Mouse (Mus musculus): ENCODE data around the gene Hoxa9. TPM values are rescaled to one million over a fixed set of nuclear protein-coding genes. Genes with fewer than 3 reads are reported as not detected.
A peak's percentile ranks its signal among the peaks of the same experiment; 100 is the strongest.

Hoxa9 gene
- polyA plus RNA-seq, 1 experiment, result not detected

DNA sequence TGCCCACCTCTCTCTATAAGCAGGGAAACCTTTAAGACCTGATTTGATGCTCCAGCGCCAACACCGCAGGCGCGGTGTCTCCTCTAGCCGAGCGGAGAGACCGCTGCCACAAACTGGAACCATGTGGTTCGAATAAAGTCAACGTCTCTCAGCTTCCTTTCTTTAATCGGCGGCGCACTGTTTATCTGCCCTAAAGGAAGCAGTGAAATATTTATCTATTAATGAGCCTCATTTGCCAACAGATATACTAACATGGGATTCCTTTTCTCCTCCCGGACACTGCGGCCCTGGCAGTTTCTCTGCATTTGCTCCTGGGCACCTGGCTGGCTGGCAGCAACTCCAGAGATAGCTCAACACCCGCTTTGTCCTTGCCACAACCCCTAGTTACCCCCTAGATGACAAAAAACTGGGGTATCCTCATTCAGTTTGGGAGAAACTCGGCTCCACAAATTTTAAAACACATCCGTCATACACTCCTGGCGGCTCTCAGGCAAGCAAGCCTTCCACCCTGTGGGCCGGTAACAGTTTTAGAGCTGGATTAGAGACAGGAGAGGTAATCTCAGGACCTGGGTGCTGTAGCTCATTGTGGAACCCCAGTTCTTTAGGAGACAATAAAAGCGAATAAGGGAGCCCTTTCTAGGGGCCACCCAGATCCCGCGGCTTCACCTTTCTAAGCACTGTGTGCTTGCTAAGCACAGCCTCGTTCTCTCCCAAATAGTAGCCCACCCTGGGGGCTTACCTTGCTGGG lies 12.8 kb downstream of the Hoxa9 start:
- Histone ChIP-seq H3K4me3 (ENCODE audit: insufficient read depth, low read length) (peak overlapping the region; percentile 47), H3K4me1 (ENCODE audit: control insufficient read depth, insufficient read depth, low read length) (no peaks in the 10 kb centered on the region), H3K27ac (ENCODE audit: insufficient read depth, low read depth, low read length) (no peak overlapping the region)
- TF ChIP-seq CTCF (IDR thresholded peaks at IDR 0.05; ENCODE audit: low read depth, low read length), result no peak
- TF ChIP-seq POLR2A (IDR thresholded peaks at IDR 0.05; ENCODE audit: borderline replicate concordance, low read depth, low read length), result no peak

DNA sequence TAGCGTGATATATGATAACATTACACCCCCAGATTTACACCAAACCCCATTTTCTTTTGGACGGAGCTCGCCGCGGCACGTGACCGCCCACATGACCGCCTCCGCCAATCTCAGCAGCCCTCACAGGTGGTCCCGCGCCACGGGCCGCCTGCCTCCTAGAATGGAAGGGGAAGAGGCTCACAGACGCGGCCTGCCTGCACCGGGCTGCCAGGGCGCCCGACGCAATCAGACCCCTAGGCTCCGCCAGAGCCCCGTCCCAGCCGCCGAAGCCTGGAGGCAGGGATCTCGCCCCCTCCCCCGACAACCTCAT lies 13.5 kb downstream of the Hoxa9 start:
- H3K4me3 ChIP-seq (ENCODE audit: insufficient read depth, low read length), result peak overlapping the region; percentile 47
- H3K4me1 ChIP-seq (ENCODE audit: control insufficient read depth, insufficient read depth, low read length), result peaks cover under 1% of the 10 kb centered on the region
- H3K27ac ChIP-seq (ENCODE audit: insufficient read depth, low read depth, low read length), result no peak overlapping the region
- TF ChIP-seq CTCF (IDR thresholded peaks at IDR 0.05; ENCODE audit: low read depth, low read length) (no peak), POLR2A (IDR thresholded peaks at IDR 0.05; ENCODE audit: borderline replicate concordance, low read depth, low read length) (no peak)

DNA sequence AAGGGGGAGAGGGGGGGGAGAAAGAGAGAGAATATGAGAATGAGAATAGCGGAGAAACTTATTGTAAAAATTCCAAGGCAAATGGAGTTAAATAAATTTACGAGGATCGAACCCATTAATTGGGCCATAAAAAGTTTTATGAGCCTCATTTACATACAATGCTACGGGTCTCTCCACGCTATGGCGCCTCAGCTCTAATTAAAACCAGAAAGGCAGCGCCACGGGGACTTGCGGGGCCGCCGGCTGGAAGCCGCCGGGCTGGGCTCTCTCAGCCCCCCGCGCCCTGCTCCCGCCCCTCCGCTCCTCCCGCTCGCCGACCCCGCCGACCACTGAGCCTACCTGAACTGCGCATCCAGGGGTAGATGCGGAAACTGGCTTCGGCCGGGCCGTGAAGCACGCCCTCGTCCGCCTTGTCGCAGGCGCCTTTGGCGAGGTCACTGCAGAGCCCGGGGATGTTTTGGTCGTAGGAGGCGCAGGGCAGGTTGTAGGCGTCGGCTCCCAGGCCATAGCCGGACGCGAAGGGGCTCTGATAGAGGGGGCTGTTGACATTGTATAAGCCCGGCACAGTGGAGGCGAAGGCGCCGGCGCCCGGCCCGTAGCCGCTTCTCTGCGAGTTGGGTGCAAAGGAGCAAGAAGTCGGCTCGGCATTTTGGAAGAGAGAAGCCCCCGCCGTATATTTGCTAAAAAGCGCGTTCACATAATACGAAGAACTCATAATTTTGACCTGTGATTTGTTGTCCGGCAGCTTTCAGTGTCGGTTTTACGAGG lies 14.0 kb downstream of the Hoxa9 start:
- Histone ChIP-seq H3K4me1 (ENCODE audit: control insufficient read depth, insufficient read depth, low read length) (peaks cover 4% of the 10 kb centered on the region), H3K4me3 (ENCODE audit: insufficient read depth, low read length) (peak overlapping the region; percentile 47), H3K27ac (ENCODE audit: insufficient read depth, low read depth, low read length) (no peak overlapping the region)
- TF ChIP-seq POLR2A (IDR thresholded peaks at IDR 0.05; ENCODE audit: borderline replicate concordance, low read depth, low read length), result no peak
- TF ChIP-seq CTCF (IDR thresholded peaks at IDR 0.05; ENCODE audit: low read depth, low read length), result no peak

DNA sequence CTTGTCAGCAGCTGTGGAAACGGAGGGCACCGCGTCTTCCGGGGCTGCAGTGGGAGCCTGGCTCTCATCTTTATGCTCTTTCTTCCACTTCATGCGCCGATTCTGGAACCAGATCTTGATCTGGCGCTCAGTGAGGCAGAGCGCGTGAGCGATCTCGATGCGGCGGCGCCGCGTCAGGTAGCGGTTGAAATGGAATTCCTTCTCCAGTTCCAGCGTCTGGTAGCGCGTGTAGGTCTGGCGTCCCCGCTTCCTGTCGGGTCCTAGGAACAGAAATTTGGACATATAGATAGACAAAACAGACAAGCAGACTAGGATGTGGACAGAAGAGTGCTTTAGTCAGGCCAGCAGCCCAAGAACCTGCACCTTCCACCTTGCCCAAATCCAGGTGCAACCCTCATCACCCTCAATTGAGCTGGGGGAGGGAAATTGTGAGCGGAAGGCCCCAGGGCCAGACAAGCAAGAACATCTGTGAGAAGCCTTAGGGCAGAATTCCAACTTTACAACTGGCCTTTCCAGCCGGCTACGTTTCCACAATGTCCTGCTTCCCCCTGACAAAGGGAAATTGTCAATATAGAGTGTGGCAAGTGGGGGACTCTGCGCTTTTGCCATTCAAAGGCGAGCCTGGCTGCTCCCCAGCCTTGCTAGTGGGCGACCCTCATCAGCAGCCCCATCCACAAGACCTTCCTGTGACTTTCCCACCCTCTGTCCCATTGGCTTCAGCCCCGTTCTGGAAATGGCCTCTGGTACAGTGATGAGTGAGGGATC lies 14.9 kb downstream of the Hoxa9 start:
- peaks cover 4% of the 10 kb centered on the region for H3K4me1 ChIP-seq (ENCODE audit: control insufficient read depth, insufficient read depth, low read length)
- no peak overlapping the region for H3K27ac ChIP-seq (ENCODE audit: insufficient read depth, low read depth, low read length)
- H3K4me3 ChIP-seq (ENCODE audit: insufficient read depth, low read length), result no peak overlapping the region
- TF ChIP-seq CTCF (IDR thresholded peaks at IDR 0.05; ENCODE audit: low read depth, low read length), result no peak
- no peak for TF ChIP-seq POLR2A (IDR thresholded peaks at IDR 0.05; ENCODE audit: borderline replicate concordance, low read depth, low read length)

DNA sequence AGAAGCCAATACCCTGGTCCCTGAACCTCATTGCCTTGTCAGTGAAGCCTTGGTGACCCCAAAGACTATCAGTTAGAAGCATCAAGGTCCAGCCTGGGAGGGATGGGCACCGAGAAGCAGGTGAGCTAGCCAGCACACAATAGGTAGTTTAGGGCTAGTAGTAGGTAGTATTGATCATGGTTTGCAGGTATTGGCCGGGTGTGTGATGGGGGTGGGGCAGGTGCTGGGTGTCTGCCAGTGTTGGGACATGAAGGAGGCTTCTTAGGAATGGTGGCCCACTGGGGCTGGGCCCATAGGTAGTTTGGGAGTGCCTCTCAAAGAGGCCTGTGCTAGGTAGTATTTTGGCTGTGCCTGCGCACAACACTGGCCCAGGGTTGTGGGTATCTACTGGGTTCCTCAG lies 15.8 kb downstream of the Hoxa9 start:
- peaks cover 4% of the 10 kb centered on the region for H3K4me1 ChIP-seq (ENCODE audit: control insufficient read depth, insufficient read depth, low read length)
- H3K27ac ChIP-seq (ENCODE audit: insufficient read depth, low read depth, low read length), result no peak overlapping the region
- no peak overlapping the region for H3K4me3 ChIP-seq (ENCODE audit: insufficient read depth, low read length)
- TF ChIP-seq POLR2A (IDR thresholded peaks at IDR 0.05; ENCODE audit: borderline replicate concordance, low read depth, low read length), result no peak
- TF ChIP-seq CTCF (IDR thresholded peaks at IDR 0.05; ENCODE audit: low read depth, low read length), result no peak

DNA sequence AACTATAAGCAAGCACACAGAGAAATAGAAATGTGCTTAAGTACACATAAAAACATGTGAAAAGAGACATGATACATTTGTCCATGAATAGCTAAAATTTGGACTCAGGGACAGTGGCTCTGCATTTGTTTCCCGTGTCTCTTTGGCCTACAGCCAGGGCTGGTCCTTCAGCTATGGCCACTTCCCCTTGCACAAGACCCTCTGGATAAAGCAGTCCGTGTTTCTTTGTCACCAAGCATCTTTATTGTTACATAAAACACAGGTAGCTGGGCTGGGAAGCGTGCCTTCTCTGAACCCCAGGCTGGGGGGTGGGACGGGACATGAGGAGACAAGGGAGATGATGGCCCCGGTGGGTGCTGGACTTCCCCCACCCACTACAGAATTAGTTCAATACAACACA lies 16.6 kb downstream of the Hoxa9 start:
- Histone ChIP-seq H3K4me1 (ENCODE audit: control insufficient read depth, insufficient read depth, low read length) (peaks cover 4% of the 10 kb centered on the region), H3K4me3 (ENCODE audit: insufficient read depth, low read length) (no peak overlapping the region), H3K27ac (ENCODE audit: insufficient read depth, low read depth, low read length) (no peak overlapping the region)
- TF ChIP-seq CTCF (IDR thresholded peaks at IDR 0.05; ENCODE audit: low read depth, low read length) (no peak), POLR2A (IDR thresholded peaks at IDR 0.05; ENCODE audit: borderline replicate concordance, low read depth, low read length) (no peak)

DNA sequence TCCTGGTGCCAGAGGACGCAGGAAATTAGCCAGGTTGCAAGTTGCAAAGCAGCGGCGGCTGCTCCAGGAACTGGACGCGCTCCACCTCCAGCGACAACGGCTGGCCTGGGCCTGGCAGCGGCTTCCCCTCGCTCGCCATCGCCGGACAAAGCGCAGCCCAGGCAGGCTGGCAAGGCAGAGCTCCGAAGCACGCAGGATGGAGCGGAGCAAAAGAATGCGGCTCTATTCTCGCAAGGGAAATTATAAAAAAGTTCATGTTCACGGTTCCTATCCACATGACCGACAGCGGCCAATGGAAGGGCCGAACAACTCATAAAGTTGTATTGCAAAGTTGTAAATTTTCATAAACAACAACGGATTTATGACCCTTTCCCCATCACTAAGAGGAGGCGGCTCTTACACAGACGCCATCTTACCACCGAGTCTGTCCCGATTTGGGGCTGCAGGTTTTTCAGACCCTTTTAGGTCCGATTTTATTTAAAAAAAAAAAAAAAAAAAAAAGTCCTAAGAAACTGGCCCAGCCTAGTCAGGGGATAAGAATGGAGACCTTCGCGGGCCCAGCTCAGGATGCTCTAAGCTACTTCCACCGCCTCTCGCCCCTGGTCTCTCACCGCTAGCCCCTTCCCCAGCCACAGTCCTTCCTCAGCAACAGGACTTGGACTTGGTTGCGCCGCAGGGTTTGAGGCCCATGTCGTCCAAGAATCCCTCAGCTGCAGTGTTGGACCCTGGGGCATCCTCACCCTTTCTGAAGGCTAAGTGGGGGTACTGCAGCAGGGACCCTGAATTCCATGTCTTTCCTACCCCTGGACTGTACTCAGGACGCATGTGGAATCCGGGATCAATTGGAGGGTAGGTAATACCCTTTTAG lies 17.5 kb downstream of the Hoxa9 start, which contains the start of the genes Hoxa3 and Gm28308:
Hoxa3 (minus strand) TSS at position 218 of the 868 bp plus-strand sequence.
Gm28308 (minus strand) TSS at position 221 of the 868 bp plus-strand sequence.
- Histone ChIP-seq H3K27ac (ENCODE audit: insufficient read depth, low read depth, low read length) (no peak within 1 kb of the TSS), H3K4me1 (ENCODE audit: control insufficient read depth, insufficient read depth, low read length) (peaks cover 4% of the 10 kb centered on the region), H3K4me3 (ENCODE audit: insufficient read depth, low read length) (peak within 1 kb of the TSS; percentile 55)
- no peak for TF ChIP-seq CTCF (IDR thresholded peaks at IDR 0.05; ENCODE audit: low read depth, low read length)
- TF ChIP-seq POLR2A (IDR thresholded peaks at IDR 0.05; ENCODE audit: borderline replicate concordance, low read depth, low read length), result no peak

DNA sequence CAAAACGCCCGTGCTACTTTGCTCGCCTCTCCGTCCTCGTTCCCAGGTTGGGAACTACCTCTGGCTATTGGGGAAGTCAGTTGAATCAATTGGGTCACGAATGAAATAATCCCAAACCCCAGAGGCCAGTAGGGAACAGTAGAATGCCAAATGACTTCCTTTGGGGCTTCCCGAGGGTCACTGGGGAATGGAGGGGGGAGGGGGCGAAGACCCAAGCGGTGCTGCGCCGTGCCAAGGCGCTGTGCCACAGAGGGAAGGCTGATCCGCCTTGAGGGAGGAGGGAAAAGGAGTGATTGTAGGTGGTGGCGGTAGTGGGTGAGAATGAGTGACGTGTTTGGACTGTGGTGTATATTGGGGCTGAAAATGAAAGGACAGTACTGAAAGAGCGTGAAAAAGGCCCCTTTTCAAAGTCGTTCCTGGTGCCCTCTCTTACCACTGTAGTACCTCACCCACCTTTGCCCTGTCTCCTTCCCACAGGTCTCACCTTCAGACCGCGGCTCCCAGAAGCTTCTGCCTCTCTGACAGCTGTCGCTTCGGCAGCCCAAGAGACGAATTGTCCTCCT lies 18.3 kb downstream of the Hoxa9 start:
- peak overlapping the region; percentile 55 for H3K4me3 ChIP-seq (ENCODE audit: insufficient read depth, low read length)
- no peak overlapping the region for H3K27ac ChIP-seq (ENCODE audit: insufficient read depth, low read depth, low read length)
- H3K4me1 ChIP-seq (ENCODE audit: control insufficient read depth, insufficient read depth, low read length), result peaks cover 4% of the 10 kb centered on the region
- no peak for TF ChIP-seq POLR2A (IDR thresholded peaks at IDR 0.05; ENCODE audit: borderline replicate concordance, low read depth, low read length)
- no peak for TF ChIP-seq CTCF (IDR thresholded peaks at IDR 0.05; ENCODE audit: low read depth, low read length)

DNA sequence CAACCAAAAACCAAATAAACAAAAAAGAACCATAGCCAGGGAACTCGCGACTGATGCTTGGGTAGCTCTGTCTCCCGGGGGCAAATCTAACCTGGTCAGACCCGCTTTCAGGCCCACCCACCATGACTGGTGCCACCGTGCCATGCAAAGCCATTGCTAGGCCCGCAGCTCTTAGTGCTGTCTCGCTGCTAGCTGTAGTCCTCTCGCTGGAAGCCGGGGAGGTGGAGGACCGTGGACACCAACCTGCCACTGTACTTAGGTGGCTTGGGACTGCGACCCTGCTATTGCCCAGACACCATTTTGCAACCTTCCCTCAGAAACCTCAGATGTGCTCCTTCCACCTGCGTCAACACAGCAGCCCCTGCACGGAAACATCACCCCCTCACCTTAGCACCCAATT lies 18.9 kb downstream of the Hoxa9 start:
- peaks cover 4% of the 10 kb centered on the region for H3K4me1 ChIP-seq (ENCODE audit: control insufficient read depth, insufficient read depth, low read length)
- no peak for TF ChIP-seq CTCF (IDR thresholded peaks at IDR 0.05; ENCODE audit: low read depth, low read length)
- peak overlapping the region; percentile 55 for H3K4me3 ChIP-seq (ENCODE audit: insufficient read depth, low read length)
- no peak overlapping the region for H3K27ac ChIP-seq (ENCODE audit: insufficient read depth, low read depth, low read length)

All from bone marrow macrophage, adult 2 months (primary cell).